In genomic region chr7:45705443-45705864, GRCm38 (mm10) we compare ENCODE assay signal across 8 mouse cellular contexts. TPM values are rescaled to one million over a fixed set of nuclear protein-coding genes. Genes with fewer than 3 reads are reported as not detected.
A peak's percentile ranks its signal among the peaks of the same experiment; 100 is the strongest.
DNase-seq lines count a peak whose midpoint lies in the region; ATAC-seq and TF ChIP-seq lines count a peak whose summit lies in the region.

No protein-coding gene starts in this region.

- H3K27me3 ChIP-seq in E14TG2a.4 (ENCODE audit: insufficient read depth, low read length), result peaks cover 6% of the 10 kb centered on the region
- H3K27me3 ChIP-seq in heart, embryonic 16.5 days (ENCODE audit: control insufficient read depth, insufficient read depth, low read length), result peaks cover 2% of the 10 kb centered on the region

- H3K4me2 ChIP-seq in heart, embryonic 16.5 days (ENCODE audit: low read depth, low read length), result peak overlapping the region; percentile 99

- TF ChIP-seq CTCF in E14TG2a.4 (conservative IDR thresholded peaks at IDR 0.05; ENCODE audit: low read length), result no peak

- peaks cover 84% of the 10 kb centered on the region for H3K4me1 ChIP-seq in E14TG2a.4 (replicated peaks; ENCODE audit: low read depth, low read length)
- peaks cover 41% of the 10 kb centered on the region for H3K4me1 ChIP-seq in heart, embryonic 16.5 days (ENCODE audit: control insufficient read depth, insufficient read depth, low read length)

- H3K9ac ChIP-seq in heart, embryonic 16.5 days (ENCODE audit: low read length), result peak overlapping the region; percentile 91

- ATAC-seq in heart, embryonic 16.5 days (replicated peaks; ENCODE audit: extremely low read depth, insufficient read depth, low FRiP score), result no peak

- peaks cover 23% of the 10 kb centered on the region for H3K36me3 ChIP-seq in E14TG2a.4 (ENCODE audit: insufficient read depth, low read length)
- peaks cover 1% of the 10 kb centered on the region for H3K36me3 ChIP-seq in heart, embryonic 16.5 days (ENCODE audit: control insufficient read depth, insufficient read depth)

- WGBS in heart, embryonic 16.5 days, result under 1% methylated on average over 21 of the region's 21 CpGs

- H3K4me3 ChIP-seq in E14TG2a.4 (replicated peaks; ENCODE audit: low read length), result peak overlapping the region; percentile 96
- H3K4me3 ChIP-seq in heart, embryonic 16.5 days (ENCODE audit: low read length), result peak overlapping the region; percentile 76

- peak; percentile 60 for DNase-seq in embryo, embryonic 11 days
- no peak for DNase-seq in embryo, embryonic 10.5 days (ENCODE audit: low spot score)
- DNase-seq in lung, postnatal 10 days, result peak; percentile 47
- peak; percentile 53 for DNase-seq in thymus, postnatal 10 days (ENCODE audit: low spot score in 2 of 2)
- DNase-seq in embryo, embryonic 9.5 days (ENCODE audit: extremely low spot score), result no peak
- DNase-seq in kidney, postnatal 25 days, result no peak

- H3K27ac ChIP-seq in heart, embryonic 16.5 days (ENCODE audit: low read length), result peak overlapping the region; percentile 95

- no peaks in the 10 kb centered on the region for H3K9me3 ChIP-seq in E14TG2a.4 (ENCODE audit: low read length)
- H3K9me3 ChIP-seq in heart, embryonic 16.5 days (replicated peaks; ENCODE audit: control insufficient read depth, low read length), result no peaks in the 10 kb centered on the region

RNA-seq across cellular contexts. Expression of gene Dbp, which starts 0.6 kb away (rescaled TPM):
- polyA plus RNA-seq in heart, embryonic 16.5 days (2015; fragmentation: Nextera tagmentation; extraction: Ambion mirVana), result 3.0 and 3.6 TPM in 2 replicates

RNA-seq across cellular contexts. Expression of gene Car11, which starts 5.8 kb away (rescaled TPM):
- polyA plus RNA-seq in heart, embryonic 16.5 days (2015; fragmentation: Nextera tagmentation; extraction: Ambion mirVana), result 4.2 and 5.1 TPM in 2 replicates

RNA-seq across cellular contexts. Expression of gene Rpl18, which starts 9.8 kb away (rescaled TPM):
- polyA plus RNA-seq in heart, embryonic 16.5 days (2015; fragmentation: Nextera tagmentation; extraction: Ambion mirVana), result 520 and 591 TPM in 2 replicates

RNA-seq across cellular contexts. Expression of gene Sec1, which starts 11.3 kb away (rescaled TPM):
- polyA plus RNA-seq in heart, embryonic 16.5 days (2015; fragmentation: Nextera tagmentation; extraction: Ambion mirVana), result 0.33 and 0.65 TPM in 2 replicates

RNA-seq across cellular contexts. Expression of gene Sphk2, which starts 12.3 kb away (rescaled TPM):
- 18.9 and 19.1 TPM in 2 replicates for polyA plus RNA-seq in heart, embryonic 16.5 days (2015; fragmentation: Nextera tagmentation; extraction: Ambion mirVana)

Comparison
In these comparisons a context has a peak if more than half of its experiments do, and no peak if none do; other contexts are left out.
1. DNase-seq: peak in embryo, embryonic 11 days (single experiment), lung, postnatal 10 days (single experiment) and thymus, postnatal 10 days (2 of 2); none in embryo, embryonic 10.5 days (single experiment), embryo, embryonic 9.5 days (single experiment) and kidney, postnatal 25 days (0 of 2).